Mouse (Mus musculus): ENCODE measurements at regions not wholly inside any gene's neighbourhood (a gene's known extent, or its start where the extent isn't known, plus 50 kb on each side); places are given as distances from the start of the nearest gene placed in this dataset.

- no peak for DNase-seq (ENCODE audit: low spot score)
Measured at GRCm38 (mm10) chr10:126485129-126485528, 416.0 kb downstream of the Atp23 start.

DNA sequence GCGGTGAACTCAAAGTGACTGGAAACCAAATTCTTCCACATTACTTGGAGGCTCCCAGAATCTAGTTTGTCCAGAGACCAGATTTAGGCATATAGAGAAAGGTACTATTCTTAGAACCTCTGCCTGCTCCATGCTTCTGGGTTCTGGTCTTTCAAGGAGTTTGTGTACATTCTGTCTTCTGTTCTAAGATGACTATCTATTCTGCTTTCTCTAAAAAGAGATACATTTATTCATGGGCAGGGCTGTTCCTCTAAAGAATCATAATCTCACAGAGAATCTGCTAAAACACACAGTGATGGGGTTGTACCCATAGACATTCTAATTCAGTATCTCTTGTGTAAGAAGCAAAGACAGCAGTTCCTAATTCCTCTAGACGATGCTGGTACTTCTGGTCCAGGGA is 417.7 kb downstream of the Atp23 start:
- no peak for DNase-seq (ENCODE audit: low spot score)

GRCm38 (mm10) chr10:126480382-126480781 is 420.8 kb downstream of the Atp23 start:
- DNase-seq (ENCODE audit: low spot score) = no peak

DNA sequence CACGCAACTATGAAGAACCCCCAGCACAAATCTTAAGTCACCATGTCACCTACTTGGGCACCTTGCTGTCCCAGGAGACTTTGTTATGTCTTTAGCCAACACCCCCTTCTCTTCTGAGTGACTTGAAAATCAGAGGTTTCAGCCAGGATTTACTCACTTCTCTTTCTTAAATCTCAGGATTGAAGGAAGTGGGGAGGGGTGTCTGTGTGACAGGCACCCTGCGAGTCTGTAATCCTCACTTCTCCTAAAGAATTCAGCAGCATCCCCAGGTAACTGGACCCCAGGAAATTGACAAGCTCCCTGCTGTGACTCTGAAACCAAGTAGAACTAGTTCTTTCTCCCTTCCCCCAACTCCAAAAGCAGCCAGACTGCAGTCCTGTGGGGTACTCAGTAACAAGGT is 421.4 kb downstream of the Atp23 start:
- no peak for DNase-seq (ENCODE audit: low spot score)

DNA sequence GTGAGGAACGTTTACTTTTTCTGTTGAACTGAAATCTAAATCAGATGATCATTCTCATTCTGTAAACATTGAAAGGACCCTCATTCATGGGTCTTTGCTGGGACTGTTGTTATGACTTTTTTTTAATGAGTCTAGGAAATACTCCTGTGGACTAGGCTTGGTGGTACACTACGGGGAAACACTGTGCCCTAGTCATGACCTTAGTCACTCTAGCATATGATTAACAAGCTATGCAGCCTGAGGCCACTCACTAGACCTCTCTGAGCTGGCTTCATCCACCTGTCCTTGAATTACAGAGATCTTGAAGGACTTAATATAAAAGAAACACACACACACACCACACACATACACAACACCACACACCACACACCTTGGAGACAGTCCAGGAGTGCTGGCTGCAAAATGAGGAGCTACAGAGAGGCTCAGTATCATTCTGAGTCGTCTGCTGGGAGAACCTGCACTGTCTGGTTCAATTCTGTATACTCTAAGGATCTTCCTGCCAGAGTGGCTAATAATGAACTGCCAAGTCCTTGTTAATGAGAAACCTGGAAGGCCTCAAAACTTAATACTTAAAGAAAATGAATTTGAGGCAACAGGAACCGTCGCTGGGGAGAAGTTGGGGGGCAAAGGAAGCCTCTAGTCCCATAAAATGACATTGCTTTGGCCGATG is 428.0 kb downstream of the Atp23 start:
- DNase-seq (ENCODE audit: low spot score) = no peak

GRCm38 (mm10) chr10:126470838-126471491 is 430.2 kb downstream of the Atp23 start:
- DNase-seq (ENCODE audit: low spot score) = no peak

DNA sequence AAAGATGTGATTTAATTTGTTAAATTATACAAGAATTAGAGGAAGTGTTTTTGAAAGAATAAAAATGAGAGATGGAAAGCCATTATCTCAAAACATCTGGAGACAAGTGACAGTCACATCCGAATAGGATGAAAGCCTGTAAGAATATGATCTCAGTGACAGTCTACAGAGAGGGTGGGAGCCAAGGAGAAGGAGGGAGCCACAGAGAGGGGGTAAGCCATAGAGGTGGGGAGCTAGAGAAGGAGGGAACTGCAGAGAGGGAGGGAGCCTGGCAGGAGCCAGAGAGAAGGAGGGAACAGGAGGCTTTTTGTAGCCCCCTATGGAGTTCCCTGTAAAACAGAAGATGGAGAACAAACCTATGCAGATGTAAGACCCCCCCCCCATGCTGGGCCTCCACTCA is 438.4 kb downstream of the Atp23 start:
- DNase-seq (ENCODE audit: low spot score) = no peak

DNA sequence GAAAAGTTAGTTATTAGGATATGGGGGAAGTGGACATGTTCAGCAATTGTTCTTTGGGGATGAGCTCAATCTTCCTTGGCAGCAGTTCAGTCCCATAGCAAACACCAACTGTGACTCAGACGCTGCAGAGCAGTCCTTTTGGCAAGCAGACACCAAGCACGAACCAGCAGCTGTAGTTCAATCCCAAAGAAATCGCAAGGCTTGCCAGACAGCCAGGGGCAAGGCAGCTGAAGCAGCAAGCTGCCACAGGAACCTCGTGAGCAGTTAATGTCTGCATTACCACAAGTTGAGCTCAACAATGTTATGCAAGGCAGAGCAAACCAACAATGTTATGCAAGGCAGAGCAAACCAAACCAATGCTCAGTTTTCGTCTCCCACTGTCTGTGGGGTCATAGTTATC is 442.6 kb downstream of the Atp23 start:
- DNase-seq (ENCODE audit: low spot score) = no peak

DNA sequence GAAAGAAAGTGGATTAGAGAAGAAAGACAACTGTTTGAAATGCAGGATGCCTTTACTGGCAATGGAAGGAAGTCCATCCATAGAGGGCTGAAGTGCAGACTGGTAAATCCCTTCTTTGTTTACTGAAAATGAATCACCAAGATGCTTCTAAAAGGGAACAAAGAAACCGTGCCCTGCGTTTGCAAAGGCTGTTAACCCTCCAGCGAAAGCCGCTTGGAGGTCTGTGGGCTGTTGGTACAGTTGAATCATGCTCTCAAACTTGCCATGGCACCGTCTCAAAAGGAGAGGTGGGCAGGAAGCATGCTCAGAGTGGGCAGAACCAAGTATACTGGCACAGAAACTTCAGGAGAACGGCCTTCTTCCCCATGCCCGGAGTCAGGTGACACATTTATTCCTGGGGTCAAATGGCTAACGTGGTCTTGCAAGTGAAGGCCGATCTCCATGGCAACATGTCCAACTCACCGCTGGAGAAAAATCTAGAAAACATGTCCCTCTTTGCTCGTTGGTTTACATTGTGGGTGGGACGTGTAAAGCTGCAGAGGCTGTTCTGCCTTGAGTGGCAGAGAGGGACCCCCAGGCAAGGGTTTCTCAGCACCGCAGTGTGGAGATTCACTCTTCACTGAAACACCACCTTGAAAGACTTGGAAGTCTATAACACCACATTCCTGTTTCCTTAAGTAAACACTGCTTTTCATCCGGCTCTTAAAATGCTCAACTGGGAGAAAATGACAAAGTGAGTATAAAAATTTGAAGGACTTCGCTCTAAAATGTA is 448.2 kb downstream of the Atp23 start:
- DNase-seq (ENCODE audit: low spot score) = no peak

DNA sequence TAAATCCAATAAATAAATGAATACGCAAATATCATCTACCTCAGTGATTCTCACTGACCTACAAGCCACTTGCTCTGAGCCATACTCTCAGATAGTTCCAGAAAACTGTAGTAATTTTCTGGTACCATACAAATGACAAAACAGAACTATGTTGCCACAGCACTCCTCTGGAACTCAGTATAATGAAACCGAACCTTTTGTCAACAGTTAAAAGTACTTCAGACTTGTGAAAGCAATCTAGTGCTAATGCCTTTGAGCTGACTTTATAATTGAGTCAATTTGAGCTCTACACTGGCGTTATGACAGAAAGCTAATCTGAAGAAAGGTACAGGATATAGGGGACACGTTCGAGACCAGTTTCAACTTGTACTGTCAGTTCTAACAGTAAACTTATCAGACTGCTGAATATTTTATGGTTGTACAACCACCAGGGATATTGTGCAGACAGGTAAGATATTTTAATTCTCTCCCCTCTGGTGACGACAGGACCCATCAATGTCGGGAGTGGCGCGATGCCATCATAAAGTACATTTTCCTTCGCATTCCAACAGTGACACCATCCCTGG is 449.0 kb downstream of the Atp23 start:
- DNase-seq (ENCODE audit: low spot score) = no peak

DNA sequence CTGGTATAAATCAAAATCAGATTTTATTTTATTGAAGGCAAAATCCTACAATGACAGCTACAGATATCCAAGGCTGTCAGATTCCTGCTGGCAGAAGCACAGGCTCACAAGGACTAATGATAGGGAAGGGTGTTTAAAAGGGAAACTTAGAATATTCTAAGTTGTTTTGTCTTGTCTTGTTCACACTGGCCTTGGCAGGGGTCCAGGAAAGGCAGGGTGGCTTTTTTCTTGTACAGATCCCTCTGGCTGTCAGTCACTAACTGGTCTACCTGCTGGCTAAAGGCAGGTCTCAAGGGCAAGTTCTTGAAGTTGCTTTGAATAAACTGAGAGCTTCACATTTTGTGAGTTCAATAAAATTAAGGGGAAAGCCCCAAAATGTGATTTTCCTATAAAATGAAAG is 465.3 kb downstream of the Lrig3 start:
- DNase-seq (ENCODE audit: low spot score) = no peak

DNA sequence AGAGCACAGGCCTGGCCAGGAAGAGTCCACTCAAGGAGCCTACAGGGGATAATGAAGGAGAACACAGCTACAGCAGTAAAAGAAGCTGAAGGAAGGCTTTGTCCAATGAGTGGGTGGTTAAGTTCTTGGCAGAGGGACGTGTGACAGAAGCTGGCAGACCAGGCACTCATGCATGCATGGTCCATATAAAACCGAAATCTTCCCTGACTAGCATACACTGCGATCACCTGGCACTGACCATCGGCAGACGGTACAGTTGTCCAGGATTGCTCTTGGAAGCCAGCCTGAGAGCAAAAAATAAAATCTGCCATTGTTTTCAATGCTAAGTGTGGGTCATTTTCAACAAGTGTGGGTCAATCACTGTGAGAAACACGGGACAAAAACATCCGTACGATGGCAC is 464.4 kb downstream of the Lrig3 start:
- no peak for DNase-seq (ENCODE audit: low spot score)

GRCm38 (mm10) chr10:126429502-126429901 is 463.5 kb downstream of the Lrig3 start:
- no peak for DNase-seq (ENCODE audit: low spot score)

GRCm38 (mm10) chr10:126422066-126422465 is 456.1 kb downstream of the Lrig3 start:
- DNase-seq (ENCODE audit: low spot score) = no peak

DNA sequence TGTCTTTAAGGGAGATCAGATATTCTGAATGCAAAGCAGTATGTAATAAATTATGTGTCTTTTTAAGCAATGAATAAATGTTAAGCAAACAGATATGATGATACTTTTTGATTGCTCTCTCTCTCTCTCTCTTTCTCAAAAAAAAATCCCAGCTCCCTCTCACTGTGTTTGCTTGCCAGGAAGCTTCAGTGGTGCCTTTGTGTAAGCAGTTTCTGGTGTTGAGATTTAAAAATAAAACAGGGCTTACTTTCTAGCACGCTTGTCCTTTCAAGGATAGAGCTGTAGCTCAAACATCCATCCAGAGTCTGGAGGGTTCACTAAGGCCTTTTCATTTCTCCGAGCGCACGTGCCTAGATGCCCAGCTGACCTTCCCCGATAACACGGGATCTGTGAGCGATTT is 447.8 kb downstream of the Lrig3 start:
- no peak for DNase-seq (ENCODE audit: low spot score)

DNA sequence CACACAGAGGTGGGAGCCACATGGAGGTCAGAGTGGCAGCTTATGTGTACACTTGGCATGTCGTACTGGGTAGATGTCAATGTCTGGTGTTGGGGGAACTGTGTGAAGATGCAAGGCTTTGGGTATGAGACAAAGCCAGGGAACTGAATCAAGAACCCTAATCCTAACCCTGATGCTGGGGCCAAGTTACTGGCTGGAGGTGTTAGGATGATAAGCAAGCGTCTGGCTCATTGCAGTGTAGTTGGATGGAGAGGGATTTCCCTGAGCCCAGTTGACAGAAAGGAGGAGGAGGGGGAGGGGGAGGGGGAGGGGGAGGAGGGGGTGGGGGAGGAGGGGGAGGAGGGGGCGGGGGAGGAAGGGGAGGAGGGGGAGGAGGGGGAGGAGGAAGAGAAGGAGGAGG is 426.3 kb downstream of the Lrig3 start:
- DNase-seq (ENCODE audit: low spot score) = no peak

- no peak for DNase-seq (ENCODE audit: low spot score)
Measured at GRCm38 (mm10) chr10:126391770-126392169, 425.8 kb downstream of the Lrig3 start.

DNA sequence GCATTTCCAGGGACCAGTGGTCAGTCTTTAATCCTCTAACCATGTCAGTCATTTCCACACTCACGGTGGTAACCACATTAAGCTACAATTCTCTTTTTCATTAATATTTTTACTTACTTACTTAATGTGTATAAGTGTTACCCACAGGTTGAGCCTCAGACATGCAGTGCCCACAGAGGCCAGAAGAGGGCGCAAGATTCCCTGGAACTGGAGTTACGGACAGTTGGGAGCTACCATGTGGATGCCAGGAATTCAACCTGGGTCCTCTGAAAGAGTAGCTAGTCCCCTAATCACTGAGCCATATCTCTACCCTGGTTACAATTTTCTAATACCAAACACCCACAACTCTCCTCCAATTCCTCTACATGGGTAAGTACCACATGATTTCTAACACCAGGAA is 420.5 kb downstream of the Lrig3 start:
- DNase-seq (ENCODE audit: low spot score) = no peak

DNA sequence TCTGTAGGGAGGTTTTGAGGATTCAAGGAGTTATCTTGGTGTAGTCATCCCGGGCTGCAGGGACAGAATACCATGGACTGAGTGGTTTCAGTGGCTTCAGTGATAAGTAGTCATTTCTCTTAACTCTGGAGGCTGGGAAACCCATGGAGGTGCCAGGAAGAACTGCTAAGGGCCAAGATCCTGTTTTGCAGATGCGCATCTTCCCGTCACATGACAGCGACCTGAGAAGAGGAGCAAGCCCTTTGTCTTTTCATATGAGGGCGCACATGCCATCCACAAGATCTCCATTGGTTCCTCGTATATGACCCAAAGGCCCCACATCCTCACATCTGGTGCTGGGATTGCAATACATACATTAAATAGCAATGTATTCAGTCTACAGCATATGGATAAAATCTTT is 419.7 kb downstream of the Lrig3 start:
- DNase-seq (ENCODE audit: low spot score) = no peak

GRCm38 (mm10) chr10:126380381-126380780 is 414.4 kb downstream of the Lrig3 start:
- DNase-seq (ENCODE audit: low spot score) = no peak

DNA sequence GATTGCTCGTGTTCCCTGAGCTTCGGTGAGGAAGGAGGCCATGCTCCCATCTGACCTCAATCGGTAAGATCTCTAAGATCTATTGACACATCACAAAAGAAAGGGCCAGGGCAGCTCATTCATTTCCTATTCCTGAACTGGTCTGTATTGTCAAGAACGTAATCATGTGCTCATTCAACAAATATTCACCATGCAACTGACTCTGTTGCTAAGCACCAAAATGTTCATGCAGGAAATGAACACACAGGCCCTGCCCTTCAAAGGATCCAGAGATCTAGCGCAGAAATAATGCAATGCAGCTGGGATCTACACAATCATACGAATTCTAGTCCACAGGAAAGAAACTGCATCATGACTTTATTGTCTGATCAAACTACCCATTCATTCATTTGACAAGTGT is 413.3 kb downstream of the Lrig3 start:
- no peak for DNase-seq (ENCODE audit: low spot score)

DNA sequence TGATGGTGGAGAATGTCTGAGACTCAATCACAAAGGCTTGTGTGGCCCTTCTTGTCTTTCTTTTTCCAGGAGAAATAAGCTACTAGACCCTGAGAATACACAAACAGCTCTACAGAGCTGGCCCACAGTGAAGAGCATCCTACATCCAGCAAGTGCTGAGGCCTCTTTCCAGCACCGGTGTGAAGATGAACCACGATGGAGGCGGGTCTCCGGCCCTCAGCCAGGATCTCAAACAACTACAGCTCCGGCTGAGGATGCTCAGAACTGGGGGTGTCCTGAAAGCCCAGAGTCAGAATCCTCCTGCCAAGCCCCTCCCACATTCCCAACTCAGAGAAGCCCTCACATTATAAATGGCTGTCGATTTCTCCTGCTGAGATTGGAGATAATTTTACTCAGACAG is 407.9 kb downstream of the Lrig3 start:
- no peak for DNase-seq (ENCODE audit: low spot score)

DNA sequence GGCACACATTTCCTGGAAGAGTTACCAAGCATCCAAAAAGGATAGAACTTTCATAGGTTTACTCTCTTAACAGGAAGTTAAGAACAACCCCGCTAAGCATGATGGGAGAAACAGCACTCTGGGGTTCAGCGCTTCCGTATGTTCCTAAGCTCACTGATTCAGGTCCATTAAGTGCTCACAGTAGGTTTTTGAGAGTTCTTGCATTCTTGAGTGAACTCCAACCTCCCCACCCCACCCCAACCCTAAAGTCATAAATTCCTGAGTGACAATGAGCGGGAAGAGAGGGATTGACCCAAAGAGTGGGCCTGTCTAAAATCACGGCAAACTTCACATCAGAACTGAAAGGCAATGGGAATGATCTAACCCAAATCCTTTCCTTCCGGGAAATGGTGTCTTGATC is 405.9 kb downstream of the Lrig3 start:
- no peak for DNase-seq (ENCODE audit: low spot score)
